Mouse (Mus musculus) hindbrain, embryonic 15.5 days (tissue): ENCODE data around the gene Trpc7. TPM values are rescaled to one million over a fixed set of nuclear protein-coding genes. Genes with fewer than 3 reads are reported as not detected.

Experiments
- ATAC-seq: fragments of 200-750 bp; cut with Nextera tagmentation; 2 replicates; pipeline ENCODE4 v1.8.0; 2017; ENCODE audit warnings: low read depth, moderate number of reproducible peaks, moderate TSS enrichment; ENCODE audit not compliant: low FRiP score
- H3K27ac ChIP-seq: fragments of 300-500 bp; sonication (generic); replicated peaks from 2 replicates; pipeline ENCODE4 v1.5.1; 2015; ENCODE audit warnings: mild to moderate bottlenecking, inconsistent platforms
- H3K27me3 ChIP-seq: fragments of 300-500 bp; sonication (generic); 2 replicates; pipeline ENCODE4 v1.6.1; 2015; ENCODE audit warnings: control low read depth, inconsistent platforms
- H3K36me3 ChIP-seq: fragments of 300-500 bp; sonication (generic); 2 replicates; pipeline ENCODE4 v1.6.1; 2015; ENCODE audit warnings: control low read depth, inconsistent platforms
- H3K4me1 ChIP-seq: fragments of 300-500 bp; sonication (generic); replicated peaks from 2 replicates; pipeline ENCODE4 v1.6.1; 2015; ENCODE audit warnings: control low read depth, inconsistent platforms
- H3K4me2 ChIP-seq: fragments of 300-500 bp; sonication (generic); 2 replicates; pipeline ENCODE4 v1.6.1; 2015; ENCODE audit warnings: moderate library complexity, mild to moderate bottlenecking, inconsistent platforms
- H3K4me3 ChIP-seq: fragments of 300-500 bp; sonication (generic); 2 replicates; pipeline ENCODE4 v1.5.1; 2015; ENCODE audit warnings: mild to moderate bottlenecking, inconsistent platforms
- H3K9ac ChIP-seq: fragments of 300-500 bp; sonication (generic); 2 replicates; pipeline ENCODE4 v1.6.1; 2015; ENCODE audit warnings: inconsistent platforms
- H3K9me3 ChIP-seq: fragments of 300-500 bp; sonication (generic); 2 replicates; pipeline ENCODE4 v1.6.1; 2016; ENCODE audit warnings: control low read depth, inconsistent platforms
- WGBS: fragments of 180-500 bp; shearing (Covaris S2); methylation state at CpG from one replicate; pipeline ENCODE4 v1.1.7; 2015; 5-methylcytosine and 5-hydroxymethylcytosine counted together
- polyA plus RNA-seq: library from polyadenylated mRNA; unstranded; fragments of >200 nt; fragmentation: Nextera tagmentation; extraction: Ambion mirVana; gene quantifications from 2 replicates; pipeline ENCODE4 v1.2.1, GENCODE M21; 2015

Gene Trpc7
- polyA plus RNA-seq = 4.1 and 5.6 TPM in 2 replicates

- WGBS = 73% methylated on average over 3 of the region's 3 CpGs
- ATAC-seq = no peak
- no peaks in the 10 kb centered on the region for H3K27me3 ChIP-seq
- H3K9ac ChIP-seq = peak within 1 kb of the TSS; percentile 40
- H3K4me2 ChIP-seq = peak within 1 kb of the TSS; percentile 56
- peak within 1 kb of the TSS; percentile 60 for H3K27ac ChIP-seq
- H3K9me3 ChIP-seq = no peaks in the 10 kb centered on the region
- H3K36me3 ChIP-seq = no peaks in the 10 kb centered on the region
- no peaks in the 10 kb centered on the region for H3K4me1 ChIP-seq
- H3K4me3 ChIP-seq = peak within 1 kb of the TSS; percentile 39
These were observed at the start of gene Trpc7 for GRCm38 (mm10) chr13:56895893-56896292. Gene Trpc7, minus strand, starts transcription at chr13:56895993.

- Histone ChIP-seq H3K36me3 (no peaks in the 10 kb centered on the region), H3K9me3 (no peaks in the 10 kb centered on the region), H3K4me1 (peaks cover 2% of the 10 kb centered on the region; the same call in 1 of the 2 replicates), H3K4me3 (no peak overlapping the region), H3K27ac (no peak overlapping the region), H3K9ac (no peak overlapping the region), H3K4me2 (no peak overlapping the region), H3K27me3 (no peaks in the 10 kb centered on the region)
- WGBS = 86% methylated on average over 11 of the region's 11 CpGs
- no peak for ATAC-seq
These were observed 43.5 kb upstream of the Trpc7 start for GRCm38 (mm10) chr13:56939261-56939660.

DNA sequence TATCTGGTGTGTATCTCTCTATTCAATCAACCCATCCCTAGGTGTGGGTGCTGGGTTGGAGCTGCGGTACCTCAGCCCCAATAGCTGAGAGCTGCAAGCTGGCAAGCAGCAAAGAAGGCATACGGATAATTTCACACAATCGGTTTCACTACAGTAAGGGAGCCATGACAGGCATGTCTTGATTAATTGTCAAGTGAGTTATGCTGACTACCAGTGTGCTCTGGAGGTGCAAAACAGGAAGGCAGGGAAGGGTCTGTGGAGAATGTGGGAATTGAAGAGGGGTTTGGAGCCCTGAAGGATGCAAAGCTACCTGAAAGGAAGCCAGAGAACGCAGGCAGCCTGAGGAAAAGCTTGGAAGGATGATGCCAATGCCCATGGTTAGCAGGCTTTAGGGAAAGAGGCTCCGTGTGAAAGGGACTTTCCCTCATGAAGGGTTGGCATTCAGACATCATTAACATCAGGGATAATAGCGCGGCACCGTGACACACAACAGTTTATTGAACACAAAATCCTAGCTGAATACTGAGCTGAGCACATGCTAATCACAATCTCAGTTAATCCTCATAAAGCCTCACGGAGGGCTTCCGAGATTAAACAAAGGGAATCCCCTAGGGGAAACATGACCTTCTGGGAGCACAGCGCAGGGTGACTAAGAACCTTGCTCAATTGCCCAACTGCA lies 38.2 kb upstream of the Trpc7 start:
- 44% methylated on average over 11 of the region's 11 CpGs for WGBS
- no peak overlapping the region for H3K27ac ChIP-seq
- ATAC-seq = no peak

DNA sequence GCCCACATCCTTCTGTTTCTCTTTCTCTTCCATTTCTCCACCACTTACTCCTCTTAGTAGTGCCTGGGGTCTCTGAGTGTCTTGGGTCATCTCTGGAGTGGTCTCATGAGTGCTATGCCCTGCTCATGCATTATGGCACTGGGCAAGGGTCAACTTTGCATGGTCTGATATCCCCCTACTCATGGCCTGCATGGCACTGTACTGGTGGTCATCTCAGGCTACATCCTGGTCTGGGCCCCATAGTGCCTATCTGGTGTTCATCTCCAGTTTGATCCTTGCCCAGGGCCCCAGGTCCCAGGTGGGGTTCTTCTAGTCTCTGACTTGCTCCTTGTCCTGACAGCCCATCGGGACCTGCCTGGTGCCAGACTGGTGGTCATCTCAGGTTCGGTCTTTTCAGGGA lies 34.6 kb upstream of the Trpc7 start:
- Histone ChIP-seq H3K27me3 (no peaks in the 10 kb centered on the region), H3K4me2 (no peak overlapping the region), H3K4me1 (peaks cover 8% of the 10 kb centered on the region; the same call in 1 of the 2 replicates), H3K4me3 (no peak overlapping the region), H3K27ac (no peak overlapping the region), H3K9me3 (no peaks in the 10 kb centered on the region), H3K9ac (no peak overlapping the region), H3K36me3 (no peaks in the 10 kb centered on the region)
- 93% methylated on average over 2 of the region's 2 CpGs for WGBS
- no peak for ATAC-seq

More for the DNA sequence above, 38.2 kb upstream of the Trpc7 start:
- H3K36me3 ChIP-seq = no peaks in the 10 kb centered on the region
- H3K4me3 ChIP-seq = no peak overlapping the region
- no peaks in the 10 kb centered on the region for H3K9me3 ChIP-seq
- no peak overlapping the region for H3K4me2 ChIP-seq
- H3K9ac ChIP-seq = no peak overlapping the region
- H3K4me1 ChIP-seq = peaks cover 8% of the 10 kb centered on the region; the same call in 1 of the 2 replicates
- H3K27me3 ChIP-seq = no peaks in the 10 kb centered on the region

- H3K9ac ChIP-seq = no peak overlapping the region
- no peak for ATAC-seq
- 84% methylated on average over 2 of the region's 2 CpGs for WGBS
- H3K4me1 ChIP-seq = no peaks in the 10 kb centered on the region
- H3K9me3 ChIP-seq = no peaks in the 10 kb centered on the region
- no peak overlapping the region for H3K27ac ChIP-seq
- no peaks in the 10 kb centered on the region for H3K36me3 ChIP-seq
- H3K4me3 ChIP-seq = no peak overlapping the region
- no peaks in the 10 kb centered on the region for H3K27me3 ChIP-seq
- H3K4me2 ChIP-seq = no peak overlapping the region
These were observed 27.2 kb upstream of the Trpc7 start for GRCm38 (mm10) chr13:56922976-56923375.

DNA sequence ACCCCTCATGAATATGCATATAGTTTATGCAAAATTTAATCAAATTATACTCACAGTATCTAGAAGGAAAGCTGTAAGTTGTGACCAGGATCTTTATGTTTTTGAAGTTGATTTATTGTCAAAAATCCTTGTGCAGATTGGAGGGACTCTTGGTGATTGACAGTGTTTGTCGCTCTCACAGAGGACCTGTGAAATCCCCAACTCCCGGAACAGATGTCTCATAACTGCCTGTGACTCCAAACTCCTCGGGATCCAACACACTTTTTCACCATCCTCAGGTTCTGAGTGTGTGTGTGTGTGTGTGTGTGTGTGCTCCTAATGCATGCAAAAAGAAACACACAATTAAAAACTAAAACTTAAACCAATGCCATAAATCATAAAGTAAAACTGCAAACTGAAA lies 25.5 kb upstream of the Trpc7 start:
- Histone ChIP-seq H3K27me3 (no peaks in the 10 kb centered on the region), H3K4me3 (no peak overlapping the region), H3K4me1 (0 out of 2 replicates have a peak, but pooled peaks cover 2% of the 10 kb centered on the region), H3K4me2 (no peak overlapping the region), H3K27ac (no peak overlapping the region), H3K9me3 (no peaks in the 10 kb centered on the region), H3K9ac (no peak overlapping the region), H3K36me3 (no peaks in the 10 kb centered on the region)
- no peak for ATAC-seq
- whole genome bisulfite sequencing = 48% methylated on average over 3 of the region's 3 CpGs

DNA sequence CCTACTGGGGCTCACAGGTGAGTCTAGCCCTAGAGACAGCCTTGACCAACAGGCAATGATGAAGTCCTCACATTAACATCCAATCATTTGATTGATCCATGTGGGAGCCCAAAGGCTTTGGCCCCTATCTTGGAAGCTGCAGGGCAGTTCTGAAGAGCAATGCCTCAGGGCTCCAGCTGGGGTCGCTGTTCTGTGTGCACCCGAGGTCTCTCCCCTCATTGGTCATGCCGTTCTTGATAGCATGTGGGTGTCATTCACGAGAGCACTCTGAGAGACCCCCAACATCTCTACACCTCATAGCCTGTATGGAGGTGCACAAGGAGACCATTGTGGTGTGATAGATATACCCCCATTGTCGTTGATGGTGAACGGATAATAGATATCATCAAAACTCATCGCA lies 18.9 kb upstream of the Trpc7 start:
- H3K4me2 ChIP-seq = no peak overlapping the region
- WGBS = 83% methylated on average over 7 of the region's 7 CpGs
- ATAC-seq = no peak

GRCm38 (mm10) chr13:56911093-56911492 lies 15.3 kb upstream of the Trpc7 start:
- no peak overlapping the region for H3K4me3 ChIP-seq
- H3K4me1 ChIP-seq = no peaks in the 10 kb centered on the region
- no peak overlapping the region; the same call in 1 of the 2 replicates for H3K27ac ChIP-seq
- H3K9ac ChIP-seq = no peak overlapping the region
- H3K4me2 ChIP-seq = no peak overlapping the region
- ATAC-seq = no peak
- H3K36me3 ChIP-seq = no peaks in the 10 kb centered on the region
- H3K9me3 ChIP-seq = no peaks in the 10 kb centered on the region
- 71% methylated on average over 12 of the region's 12 CpGs for WGBS
- H3K27me3 ChIP-seq = no peaks in the 10 kb centered on the region

More for the DNA sequence above, 18.9 kb upstream of the Trpc7 start:
- Histone ChIP-seq H3K4me1 (0 out of 2 replicates have a peak, but pooled peaks cover 2% of the 10 kb centered on the region), H3K27me3 (no peaks in the 10 kb centered on the region), H3K4me3 (no peak overlapping the region), H3K9ac (no peak overlapping the region), H3K27ac (no peak overlapping the region), H3K36me3 (no peaks in the 10 kb centered on the region), H3K9me3 (no peaks in the 10 kb centered on the region)

DNA sequence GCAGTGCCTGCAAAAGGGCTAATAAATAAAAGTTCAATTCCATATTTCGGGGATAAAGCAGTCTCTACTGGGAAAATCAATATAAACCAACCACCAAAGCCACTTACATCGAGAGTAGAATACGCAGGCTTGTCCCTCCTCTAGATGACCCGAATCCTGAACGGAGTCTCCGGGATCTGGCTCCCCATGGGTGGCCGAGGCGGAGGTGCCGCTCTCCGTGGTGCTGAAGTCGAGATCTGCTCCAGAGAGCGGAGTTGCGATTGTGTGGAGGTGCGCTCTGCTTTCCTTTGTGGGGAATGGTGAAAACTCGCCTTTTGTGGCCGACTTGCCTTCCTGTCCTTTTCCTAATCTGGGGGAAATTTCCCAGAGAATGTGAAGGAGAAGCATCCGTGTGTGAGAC lies 407 bp downstream of the Trpc7 start:
- ATAC-seq = 0 out of 2 replicates have a peak, but pooled peaks have one; percentile 38
- Histone ChIP-seq H3K4me3 (peak overlapping the region; percentile 39), H3K4me2 (peak overlapping the region; percentile 56), H3K36me3 (no peaks in the 10 kb centered on the region), H3K27ac (peak overlapping the region; percentile 60), H3K27me3 (no peaks in the 10 kb centered on the region), H3K9me3 (no peaks in the 10 kb centered on the region), H3K4me1 (no peaks in the 10 kb centered on the region), H3K9ac (peak overlapping the region; percentile 40)
- WGBS = 2% methylated on average over 17 of the region's 17 CpGs

- Histone ChIP-seq H3K27me3 (no peaks in the 10 kb centered on the region), H3K9ac (0 out of 2 replicates have a peak overlapping the region, but pooled peaks have one; percentile 13), H3K9me3 (no peaks in the 10 kb centered on the region), H3K36me3 (no peaks in the 10 kb centered on the region), H3K27ac (no peak overlapping the region), H3K4me1 (no peaks in the 10 kb centered on the region), H3K4me2 (peak overlapping the region; percentile 56), H3K4me3 (peak overlapping the region; percentile 39)
- no peak for ATAC-seq
- 64% methylated on average over 5 of the region's 5 CpGs for WGBS
These were observed 1.2 kb downstream of the Trpc7 start for GRCm38 (mm10) chr13:56894543-56894942.

GRCm38 (mm10) chr13:56889888-56890287 lies 5.9 kb downstream of the Trpc7 start:
- 50% methylated on average over 7 of the region's 7 CpGs for WGBS
- Histone ChIP-seq H3K4me2 (no peak overlapping the region), H3K27me3 (no peaks in the 10 kb centered on the region), H3K9ac (no peak overlapping the region), H3K4me1 (no peaks in the 10 kb centered on the region), H3K36me3 (no peaks in the 10 kb centered on the region), H3K27ac (no peak overlapping the region), H3K9me3 (no peaks in the 10 kb centered on the region), H3K4me3 (no peak overlapping the region)
- no peak for ATAC-seq

GRCm38 (mm10) chr13:56882931-56883330 lies 12.9 kb downstream of the Trpc7 start:
- WGBS = 71% methylated on average over 12 of the region's 12 CpGs
- Histone ChIP-seq H3K4me2 (no peak overlapping the region), H3K27ac (no peak overlapping the region), H3K9me3 (no peaks in the 10 kb centered on the region), H3K4me3 (no peak overlapping the region), H3K27me3 (no peaks in the 10 kb centered on the region), H3K4me1 (peaks cover 4% of the 10 kb centered on the region; the same call in 1 of the 2 replicates), H3K36me3 (no peaks in the 10 kb centered on the region), H3K9ac (no peak overlapping the region)
- ATAC-seq = no peak
